Mouse (Mus musculus): Measurements from ENCODE around the gene U2af1l4.

Gene U2af1l4

DNA sequence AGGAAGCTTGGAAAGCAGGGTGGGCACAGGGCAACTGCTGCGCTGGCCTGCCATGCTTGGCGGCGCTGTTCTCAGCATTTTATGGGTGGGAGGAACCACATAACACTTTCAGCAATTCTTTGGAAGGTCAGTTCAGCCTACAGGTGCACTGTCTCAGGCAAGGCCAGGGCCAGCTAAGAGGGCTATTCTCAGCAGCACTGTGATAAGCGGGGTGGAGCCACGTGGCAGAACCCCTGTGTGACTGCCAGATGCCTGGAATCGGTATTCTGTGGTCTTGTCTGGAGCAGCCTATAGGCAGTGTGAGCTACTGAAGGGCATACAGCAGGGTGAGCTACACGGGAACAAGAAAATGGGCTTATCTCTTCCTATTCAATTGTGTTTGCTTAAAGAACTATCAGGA lies 46.9 kb downstream of the U2af1l4 start:
- no peak for DNase-seq (ENCODE audit: low spot score)

DNA sequence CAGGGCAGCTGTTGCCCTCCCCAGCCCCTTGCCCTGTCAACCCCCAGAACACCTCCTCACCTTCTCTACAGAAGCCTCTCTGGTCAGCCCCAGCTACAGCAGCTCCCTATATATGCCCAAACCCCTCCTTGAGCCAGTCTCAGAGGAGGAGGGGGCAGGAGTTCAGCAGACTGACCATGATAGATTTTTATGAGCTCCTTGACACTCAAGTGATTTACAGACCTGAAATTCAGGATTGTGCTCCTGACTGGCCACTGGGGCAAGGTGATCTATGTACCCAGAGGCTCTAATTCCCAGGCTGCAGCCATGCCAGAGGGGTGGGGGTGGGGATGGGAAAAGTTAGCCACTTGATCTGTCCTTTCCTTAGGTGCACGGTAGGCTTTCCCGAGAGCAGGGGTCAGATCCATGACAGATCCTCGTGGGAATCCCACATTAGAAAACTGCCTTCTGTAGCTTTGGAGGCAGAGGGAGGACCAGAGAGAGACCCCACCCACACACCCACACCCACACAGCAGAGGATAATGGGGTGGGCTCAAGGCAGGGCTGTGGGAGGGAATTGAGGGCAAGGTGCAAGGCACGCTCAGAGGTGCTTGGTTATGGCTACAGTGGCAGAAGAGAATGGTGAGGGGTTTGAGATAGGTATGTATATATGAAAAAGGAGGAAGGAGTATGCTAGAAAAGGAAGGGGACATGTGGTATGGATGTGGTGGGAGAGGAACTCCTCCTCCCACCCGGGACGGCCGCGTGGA lies 49.7 kb downstream of the U2af1l4 start, which contains the start of gene Upk1a:
Gene Upk1a (minus strand): TSS at position 194 of the 749 bp plus-strand sequence.
- no peak for DNase-seq (ENCODE audit: low spot score)

DNA sequence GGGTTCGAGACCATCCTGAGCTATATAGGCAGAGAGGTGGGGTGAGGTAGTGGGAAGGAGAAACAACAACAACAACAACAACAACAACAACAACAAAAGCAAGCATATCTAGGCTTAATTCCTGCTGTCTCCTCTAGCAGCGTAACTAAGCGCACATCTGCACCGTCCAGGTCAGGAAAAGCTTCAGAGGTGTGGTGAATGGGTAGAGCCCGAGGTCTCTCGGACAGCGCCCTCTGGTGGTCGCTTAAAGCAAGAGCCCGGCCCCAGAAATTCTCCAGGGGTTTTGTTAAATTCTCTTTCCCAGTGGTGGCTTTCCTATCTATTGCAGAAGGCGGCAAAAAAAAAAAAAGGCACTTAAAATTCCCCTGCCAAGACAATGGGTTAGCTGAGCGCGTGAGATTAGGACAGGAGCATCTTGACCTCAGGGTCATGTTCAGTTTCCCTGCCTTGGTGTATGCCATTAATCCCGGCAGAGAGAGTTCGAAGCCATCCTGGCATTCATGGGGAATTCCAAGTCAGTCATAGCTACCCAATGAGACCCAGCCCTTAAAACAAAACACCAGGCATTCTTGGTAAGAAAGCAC lies 50.5 kb downstream of the U2af1l4 start:
- DNase-seq (ENCODE audit: low spot score), result no peak

DNA sequence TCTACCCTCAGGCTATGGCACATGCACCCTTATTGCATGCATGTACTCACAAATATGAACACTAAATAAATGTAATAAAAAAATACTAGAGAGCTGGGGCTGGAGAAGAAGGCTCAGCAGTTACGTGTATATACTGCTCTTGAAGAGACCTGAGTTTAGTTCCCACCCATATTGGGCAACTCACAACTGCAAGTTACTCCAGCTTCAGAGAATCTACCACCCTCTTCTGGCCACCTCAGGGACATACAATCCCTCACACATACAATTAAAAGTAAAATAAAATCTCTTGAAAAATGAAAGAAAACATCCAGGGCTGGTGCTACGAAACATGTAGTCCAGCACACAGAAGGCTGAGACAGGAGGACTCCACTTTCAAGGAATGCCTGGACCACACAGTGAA lies 51.4 kb downstream of the U2af1l4 start:
- DNase-seq (ENCODE audit: low spot score), result no peak

All from yolk sac, embryonic 10.5 days (tissue).